Mouse (Mus musculus) embryonic facial prominence, embryonic 11.5 days (tissue): ENCODE measurements around the gene Smbd1. TPM values are rescaled to one million over a fixed set of nuclear protein-coding genes. Genes with fewer than 3 reads are reported as not detected.

Experiments used
- ATAC-seq: fragments of 200-750 bp; cut with Nextera tagmentation; replicated peaks from 2 replicates; pipeline ENCODE4 v1.8.0; 2017; ENCODE audit warnings: low read depth; ENCODE audit not compliant: insufficient number of reproducible peaks, low FRiP score, low TSS enrichment
- DNase-seq: peaks from one replicate; pipeline ENCODE4 v3.0.0-alpha.2; 2015; ENCODE audit warnings: low spot score
- H3K27ac ChIP-seq: fragments of 300-500 bp; sonication (generic); replicated peaks from 2 replicates; pipeline ENCODE4 v1.5.1; 2014; ENCODE audit warnings: mild to moderate bottlenecking, low read depth, low read length, control low read depth
- H3K27me3 ChIP-seq: fragments of 300-500 bp; sonication (generic); 2 replicates; pipeline ENCODE4 v1.6.1; 2014; ENCODE audit warnings: mild to moderate bottlenecking, low read length, moderate library complexity, mixed read lengths; ENCODE audit not compliant: control insufficient read depth, insufficient read depth
- H3K36me3 ChIP-seq: fragments of 300-500 bp; sonication (generic); replicated peaks from 2 replicates; pipeline ENCODE4 v1.6.1; 2014; ENCODE audit warnings: low read depth, mild to moderate bottlenecking, low read length, moderate library complexity, mixed read lengths; ENCODE audit not compliant: control insufficient read depth, insufficient read depth
- H3K4me1 ChIP-seq: fragments of 300-500 bp; sonication (generic); 2 replicates; pipeline ENCODE4 v1.6.1; 2014; ENCODE audit warnings: low read length, mixed read lengths; ENCODE audit not compliant: control insufficient read depth, insufficient read depth
- H3K4me2 ChIP-seq: fragments of 300-500 bp; sonication (generic); 2 replicates; pipeline ENCODE4 v1.6.1; 2014; ENCODE audit warnings: low read depth, mild to moderate bottlenecking, control low read depth, low read length, moderate library complexity
- H3K4me3 ChIP-seq: fragments of 300-500 bp; sonication (generic); 2 replicates; pipeline ENCODE4 v1.5.1; 2014; ENCODE audit warnings: low read depth, low read length, control low read depth
- H3K9ac ChIP-seq: fragments of 300-500 bp; sonication (generic); replicated peaks from 2 replicates; pipeline ENCODE4 v1.6.1; 2014; ENCODE audit warnings: mild to moderate bottlenecking, control low read depth, low read length
- H3K9me3 ChIP-seq: fragments of 300-500 bp; sonication (generic); replicated peaks from 2 replicates; pipeline ENCODE4 v1.6.1; 2016; ENCODE audit warnings: mild to moderate bottlenecking, low read length, inconsistent platforms, mixed read lengths; ENCODE audit not compliant: control insufficient read depth
- WGBS: fragments of 180-500 bp; shearing (Covaris S2); extraction: QIAGEN DNeasy Blood & Tissue Kit; methylation state at CpG from one replicate; pipeline ENCODE4 v1.1.7; 2014; 5-methylcytosine and 5-hydroxymethylcytosine counted together
- polyA plus RNA-seq: library from polyadenylated mRNA; unstranded; fragments of >200 nt; fragmentation: Nextera tagmentation; extraction: Ambion mirVana; gene quantifications from 2 replicates; pipeline ENCODE4 v1.2.1, GENCODE M21; 2014

Smbd1 gene
- polyA plus RNA-seq, 1 experiment from 2014 or later: not detected

DNA sequence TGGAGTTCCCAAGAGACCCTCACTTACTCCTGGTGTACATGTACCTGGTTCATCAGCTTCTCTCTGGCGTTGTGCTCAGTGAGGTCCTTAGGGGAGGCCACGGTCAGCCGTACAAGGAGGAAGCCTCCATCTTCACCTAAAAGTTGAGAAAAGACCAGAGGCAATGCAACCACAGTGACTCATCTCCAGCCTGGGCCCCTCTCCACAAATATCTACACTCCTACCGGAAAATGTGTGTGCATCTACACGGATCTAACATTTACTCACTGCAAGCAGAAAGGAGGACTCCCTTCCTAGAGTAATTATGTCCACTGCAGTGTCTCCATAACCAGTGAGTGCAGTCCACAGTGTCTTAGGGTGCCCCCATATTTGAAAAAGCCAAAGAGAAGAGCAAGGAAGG lies 20.2 kb downstream of the Smbd1 start:
- DNase-seq (no peak), ATAC-seq (no peak)
- no peak overlapping the region for H3K27ac ChIP-seq
- H3K4me3 ChIP-seq: no peak overlapping the region
- no peaks in the 10 kb centered on the region for H3K4me1 ChIP-seq
- no peaks in the 10 kb centered on the region for H3K9me3 ChIP-seq
- WGBS: 88% methylated on average over 5 of the region's 5 CpGs
- no peaks in the 10 kb centered on the region for H3K27me3 ChIP-seq
- no peak overlapping the region for H3K9ac ChIP-seq
- no peaks in the 10 kb centered on the region; the same call in 1 of the 2 replicates for H3K36me3 ChIP-seq
- H3K4me2 ChIP-seq: no peak overlapping the region

GRCm38 (mm10) chr16:32784840-32785239 lies 25.4 kb downstream of the Smbd1 start:
- no peak overlapping the region for H3K27ac ChIP-seq
- no peak overlapping the region for H3K4me3 ChIP-seq
- H3K27me3 ChIP-seq: no peaks in the 10 kb centered on the region
- H3K4me1 ChIP-seq: no peaks in the 10 kb centered on the region
- no peak overlapping the region for H3K4me2 ChIP-seq
- WGBS: 84% methylated on average over 13 of the region's 13 CpGs
- ATAC-seq (no peak), DNase-seq (no peak)
- H3K9me3 ChIP-seq: no peaks in the 10 kb centered on the region
- no peak overlapping the region for H3K9ac ChIP-seq
- no peaks in the 10 kb centered on the region; the same call in 1 of the 2 replicates for H3K36me3 ChIP-seq

- Histone ChIP-seq H3K4me1 (no peaks in the 10 kb centered on the region), H3K27me3 (no peaks in the 10 kb centered on the region), H3K4me2 (no peak overlapping the region), H3K9ac (no peak overlapping the region), H3K4me3 (no peak overlapping the region), H3K9me3 (no peaks in the 10 kb centered on the region), H3K27ac (no peak overlapping the region), H3K36me3 (no peaks in the 10 kb centered on the region)
- ATAC-seq (no peak), DNase-seq (no peak)
- 55% methylated on average over 5 of the region's 5 CpGs for WGBS
Observed at GRCm38 (mm10) chr16:32783324-32784062, 26.8 kb downstream of the Smbd1 start.

DNA sequence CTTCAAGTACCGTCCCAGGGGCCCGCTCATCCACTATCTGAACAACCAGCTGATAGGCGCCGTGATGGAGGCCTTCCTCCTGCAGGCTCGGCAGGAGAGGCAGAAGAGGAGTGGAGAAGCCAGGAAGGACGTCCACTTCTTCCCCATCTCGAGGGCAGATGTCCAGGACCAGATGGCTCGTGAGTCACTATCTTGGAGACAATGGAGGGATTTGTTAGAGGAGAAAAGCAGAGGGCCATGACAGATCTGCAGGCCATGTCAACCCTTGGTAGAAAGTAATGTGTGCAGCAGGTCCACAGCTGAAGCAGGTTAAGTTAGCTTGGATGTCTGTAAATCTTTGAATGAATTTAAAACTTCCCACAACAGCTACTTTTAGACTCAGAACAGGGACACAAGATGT lies 31.3 kb downstream of the Smbd1 start:
- no peak for DNase-seq
- 62% methylated on average over 8 of the region's 8 CpGs for WGBS

DNA sequence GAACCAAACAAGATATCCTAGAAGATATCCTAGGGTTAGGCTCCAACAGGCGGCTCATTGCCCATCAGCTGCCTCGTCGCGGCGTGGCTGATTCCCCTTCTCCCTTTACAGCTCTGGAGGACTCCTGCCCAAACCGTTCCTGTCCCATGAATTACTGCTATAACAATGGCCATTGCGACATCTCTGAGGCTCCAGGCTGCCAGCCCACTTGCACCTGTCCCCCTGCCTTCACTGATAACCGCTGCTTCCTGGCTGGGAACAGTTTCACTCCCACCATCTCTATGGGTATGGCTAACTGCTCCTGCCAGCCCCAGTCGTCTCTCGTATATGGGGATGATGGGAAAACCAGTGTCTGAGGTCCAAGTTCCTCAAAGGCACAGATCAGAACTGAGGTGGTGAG lies 33.6 kb downstream of the Smbd1 start:
- Histone ChIP-seq H3K4me1 (no peaks in the 10 kb centered on the region), H3K36me3 (no peaks in the 10 kb centered on the region), H3K27me3 (no peaks in the 10 kb centered on the region), H3K9me3 (no peaks in the 10 kb centered on the region), H3K9ac (no peak overlapping the region), H3K27ac (no peak overlapping the region), H3K4me2 (no peak overlapping the region), H3K4me3 (no peak overlapping the region)
- DNase-seq (no peak), ATAC-seq (no peak)
- WGBS: 84% methylated on average over 10 of the region's 10 CpGs

More for the DNA sequence above, 31.3 kb downstream of the Smbd1 start:
- no peak overlapping the region for H3K9ac ChIP-seq
- no peaks in the 10 kb centered on the region for H3K9me3 ChIP-seq
- H3K27ac ChIP-seq: no peak overlapping the region
- H3K36me3 ChIP-seq: no peaks in the 10 kb centered on the region
- H3K27me3 ChIP-seq: no peaks in the 10 kb centered on the region
- no peak overlapping the region for H3K4me2 ChIP-seq
- ATAC-seq: no peak
- H3K4me3 ChIP-seq: no peak overlapping the region
- no peaks in the 10 kb centered on the region for H3K4me1 ChIP-seq

DNA sequence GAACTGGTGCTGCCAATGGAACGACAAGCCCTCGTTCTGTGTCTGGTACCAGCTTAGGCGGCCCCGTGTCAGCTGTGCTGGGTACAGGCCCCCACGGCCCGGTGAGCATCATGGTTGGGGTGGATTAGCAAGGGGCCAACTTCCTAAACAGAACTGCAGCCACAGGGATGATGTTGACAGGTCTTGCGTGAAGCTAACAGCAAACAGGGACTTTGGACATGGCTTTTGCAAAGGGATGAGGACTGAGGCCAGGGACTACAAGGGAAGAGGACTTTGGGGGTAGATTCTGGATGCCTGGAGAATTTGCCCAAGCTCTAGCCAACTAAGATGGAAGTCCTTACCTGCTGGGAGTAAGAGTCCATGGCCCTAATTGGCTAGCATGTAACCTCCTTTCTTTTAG lies 43.4 kb downstream of the Smbd1 start:
- Histone ChIP-seq H3K9me3 (no peaks in the 10 kb centered on the region), H3K4me3 (no peak overlapping the region), H3K4me1 (no peaks in the 10 kb centered on the region), H3K4me2 (no peak overlapping the region), H3K36me3 (no peaks in the 10 kb centered on the region), H3K9ac (no peak overlapping the region), H3K27me3 (no peaks in the 10 kb centered on the region), H3K27ac (no peak overlapping the region)
- WGBS: 96% methylated on average over 7 of the region's 7 CpGs
- ATAC-seq (no peak), DNase-seq (no peak)

GRCm38 (mm10) chr16:32764961-32765360 lies 45.3 kb downstream of the Smbd1 start:
- DNase-seq (no peak), ATAC-seq (no peak)
- no peaks in the 10 kb centered on the region for H3K9me3 ChIP-seq
- H3K36me3 ChIP-seq: no peaks in the 10 kb centered on the region
- H3K27me3 ChIP-seq: no peaks in the 10 kb centered on the region
- 76% methylated on average over 6 of the region's 6 CpGs for WGBS
- H3K9ac ChIP-seq: no peak overlapping the region
- no peak overlapping the region for H3K4me3 ChIP-seq
- no peaks in the 10 kb centered on the region for H3K4me1 ChIP-seq
- H3K27ac ChIP-seq: no peak overlapping the region
- no peak overlapping the region for H3K4me2 ChIP-seq

DNA sequence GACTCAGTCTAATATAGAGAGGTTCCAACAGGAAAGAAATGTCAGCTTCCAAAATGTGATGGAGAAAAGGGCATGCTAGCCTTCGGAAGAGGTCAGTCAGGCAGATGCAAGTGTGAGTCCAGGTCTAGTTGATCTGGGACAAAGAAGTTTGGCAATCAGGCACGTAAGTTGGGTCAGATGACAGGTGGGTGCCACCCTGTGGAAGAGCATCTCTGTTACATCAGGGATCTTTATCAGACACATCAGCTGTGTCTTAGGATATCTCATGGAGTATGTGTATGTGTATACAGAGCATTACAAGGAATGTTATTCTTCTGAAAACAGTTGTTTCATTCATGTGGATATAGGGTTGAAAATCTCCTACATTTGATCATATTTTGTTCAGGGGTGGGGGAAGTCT lies 45.7 kb downstream of the Smbd1 start:
- Histone ChIP-seq H3K9me3 (no peaks in the 10 kb centered on the region), H3K4me2 (no peak overlapping the region), H3K27ac (no peak overlapping the region), H3K27me3 (no peaks in the 10 kb centered on the region), H3K36me3 (no peaks in the 10 kb centered on the region), H3K4me1 (no peaks in the 10 kb centered on the region), H3K4me3 (no peak overlapping the region), H3K9ac (no peak overlapping the region)
- DNase-seq (no peak), ATAC-seq (no peak)
- WGBS: 85% methylated on average over 2 of the region's 2 CpGs
